Mouse (Mus musculus): ENCODE measurements around the gene Ptprk. TPM values are rescaled to one million over a fixed set of nuclear protein-coding genes. Genes with fewer than 3 reads are reported as not detected.
A peak's percentile ranks its signal among the peaks of the same experiment; 100 is the strongest.

The Ptprk gene
- polyA plus RNA-seq, 1 experiment from 2014 or later: 45.2 TPM

DNA sequence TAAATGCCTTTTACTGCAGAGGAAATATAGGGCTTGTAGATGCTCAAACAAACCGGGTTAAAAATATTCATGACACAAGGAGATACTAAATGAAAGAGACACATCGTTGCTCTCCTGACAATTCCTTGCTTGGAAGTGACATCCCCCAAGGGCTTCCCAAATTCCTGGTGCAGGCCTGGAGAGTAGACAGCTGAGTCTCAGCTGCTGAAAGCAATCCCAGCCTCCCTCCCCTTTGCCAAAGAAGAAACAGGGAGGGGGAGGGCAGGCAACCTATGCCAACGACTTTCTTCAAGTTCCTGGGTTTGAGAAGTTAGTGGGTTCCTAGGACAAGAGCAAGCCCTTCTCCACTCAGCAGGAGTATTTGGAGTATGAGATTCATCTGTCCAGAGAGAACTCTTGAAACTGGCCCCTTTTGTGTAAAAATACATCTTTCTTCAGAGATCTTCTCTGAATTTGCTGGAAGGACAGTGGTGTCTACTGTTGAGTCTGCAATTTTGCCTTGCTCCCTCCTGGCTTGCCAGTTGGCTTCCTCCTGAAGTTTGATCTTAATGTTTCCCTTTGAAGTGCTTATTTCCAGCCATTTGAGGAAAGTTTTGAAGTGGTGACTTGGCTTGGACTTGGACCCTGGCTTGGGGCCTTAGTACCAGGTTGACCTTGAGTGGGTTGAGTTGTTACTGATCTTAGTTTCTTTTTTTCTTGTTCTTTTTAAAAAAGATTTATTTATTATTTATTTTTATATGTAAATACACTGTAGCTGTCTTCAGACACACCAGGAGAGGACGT, 111.6 kb downstream of the Ptprk start:
- 59% methylated on average over 4 of the region's 4 CpGs for WGBS
- H3K36me3 ChIP-seq (ENCODE audit: control insufficient read depth, insufficient read depth, low read length): no peaks in the 10 kb centered on the region
- no peak overlapping the region for H3K4me3 ChIP-seq (replicated peaks; ENCODE audit: low read length)
- H3K9me3 ChIP-seq (replicated peaks; ENCODE audit: control insufficient read depth, low read length): no peaks in the 10 kb centered on the region
- no peaks in the 10 kb centered on the region for H3K27me3 ChIP-seq (ENCODE audit: control insufficient read depth, insufficient read depth, low read length)
- H3K4me2 ChIP-seq (ENCODE audit: low read depth, low read length): no peak overlapping the region
- H3K9ac ChIP-seq (ENCODE audit: low read length): no peak overlapping the region
- ATAC-seq (ENCODE audit: insufficient read depth, low FRiP score): no peak
- no peak overlapping the region for H3K27ac ChIP-seq (ENCODE audit: low read length)
- no peaks in the 10 kb centered on the region; the same call in 1 of the 2 replicates for H3K4me1 ChIP-seq (ENCODE audit: control insufficient read depth, insufficient read depth, low read length)

DNA sequence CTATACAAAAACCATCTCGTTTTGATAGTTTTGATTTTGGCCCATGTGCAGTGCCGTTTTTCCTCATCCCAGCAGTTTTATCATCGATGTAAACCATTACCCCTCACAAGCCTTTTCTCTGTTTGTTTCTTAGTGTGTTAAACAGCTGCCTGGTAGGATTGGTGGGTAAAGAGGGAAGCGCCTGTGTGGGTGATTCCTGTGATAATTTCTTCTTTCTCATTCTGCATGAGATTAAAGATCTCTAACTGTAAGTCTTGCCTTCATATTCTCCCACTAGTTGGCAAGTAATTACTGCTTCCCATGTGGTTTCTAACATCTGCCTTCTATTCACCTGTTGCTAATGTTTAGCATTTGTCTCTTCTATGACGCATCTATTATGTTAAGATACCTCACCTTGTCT, 116.8 kb downstream of the Ptprk start:
- Histone ChIP-seq H3K4me3 (replicated peaks; ENCODE audit: low read length) (no peak overlapping the region), H3K27me3 (ENCODE audit: control insufficient read depth, insufficient read depth, low read length) (no peaks in the 10 kb centered on the region), H3K27ac (ENCODE audit: low read length) (no peak overlapping the region), H3K4me2 (ENCODE audit: low read depth, low read length) (no peak overlapping the region), H3K9ac (ENCODE audit: low read length) (no peak overlapping the region), H3K4me1 (ENCODE audit: control insufficient read depth, insufficient read depth, low read length) (no peaks in the 10 kb centered on the region), H3K36me3 (ENCODE audit: control insufficient read depth, insufficient read depth, low read length) (no peaks in the 10 kb centered on the region), H3K9me3 (replicated peaks; ENCODE audit: control insufficient read depth, low read length) (no peaks in the 10 kb centered on the region)
- WGBS: 78% methylated on average over 5 of the region's 5 CpGs
- no peak for ATAC-seq (ENCODE audit: insufficient read depth, low FRiP score)

DNA sequence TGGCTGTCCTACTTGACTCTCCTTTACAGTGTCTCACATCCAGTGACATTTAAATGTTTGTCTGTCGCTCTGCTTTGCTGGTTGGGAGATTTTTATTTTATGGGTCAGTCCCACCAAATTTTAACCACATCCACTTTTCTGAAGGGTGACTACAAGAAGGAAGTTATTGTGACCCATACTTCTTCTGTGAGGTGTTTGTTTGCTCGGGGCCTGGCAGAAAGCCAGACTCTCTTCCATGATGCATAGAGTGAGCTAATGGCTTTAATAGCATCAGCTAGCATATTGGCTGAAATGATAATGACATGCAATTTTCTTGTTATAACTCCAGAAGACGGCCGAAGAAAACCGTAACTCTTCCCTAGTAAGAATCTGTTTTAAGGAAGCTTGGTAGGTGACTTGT, 119.0 kb downstream of the Ptprk start:
- Histone ChIP-seq H3K27ac (ENCODE audit: low read length) (no peak overlapping the region), H3K4me2 (ENCODE audit: low read depth, low read length) (no peak overlapping the region), H3K9ac (ENCODE audit: low read length) (no peak overlapping the region), H3K27me3 (ENCODE audit: control insufficient read depth, insufficient read depth, low read length) (no peaks in the 10 kb centered on the region), H3K36me3 (ENCODE audit: control insufficient read depth, insufficient read depth, low read length) (no peaks in the 10 kb centered on the region), H3K9me3 (replicated peaks; ENCODE audit: control insufficient read depth, low read length) (no peaks in the 10 kb centered on the region), H3K4me1 (ENCODE audit: control insufficient read depth, insufficient read depth, low read length) (no peaks in the 10 kb centered on the region), H3K4me3 (replicated peaks; ENCODE audit: low read length) (no peak overlapping the region)
- no peak for ATAC-seq (ENCODE audit: insufficient read depth, low FRiP score)
- WGBS: 74% methylated on average over 5 of the region's 5 CpGs

DNA sequence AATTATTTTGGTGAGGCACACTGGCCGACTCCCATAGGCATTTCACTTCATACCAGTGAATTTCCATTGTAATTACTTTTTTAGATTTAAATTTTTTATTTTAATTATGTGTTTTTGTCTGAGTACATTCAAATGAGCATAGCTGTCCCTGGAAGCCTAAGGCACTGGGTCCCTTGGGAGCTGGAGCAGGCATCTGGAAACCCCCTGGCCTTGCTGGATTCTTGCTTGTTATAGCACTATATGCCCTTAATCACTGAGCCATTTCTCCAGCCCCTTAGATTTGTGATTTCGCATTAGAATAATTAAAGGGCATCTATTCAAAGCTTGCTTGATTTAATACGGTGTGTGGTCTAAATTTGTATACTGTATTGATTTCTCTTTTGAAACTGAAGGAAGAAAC, 126.0 kb downstream of the Ptprk start:
- 86% methylated on average over 3 of the region's 3 CpGs for WGBS
- Histone ChIP-seq H3K4me3 (replicated peaks; ENCODE audit: low read length) (no peak overlapping the region), H3K4me1 (ENCODE audit: control insufficient read depth, insufficient read depth, low read length) (0 out of 2 replicates have a peak, but pooled peaks cover 2% of the 10 kb centered on the region), H3K4me2 (ENCODE audit: low read depth, low read length) (no peak overlapping the region), H3K27ac (ENCODE audit: low read length) (no peak overlapping the region), H3K9ac (ENCODE audit: low read length) (no peak overlapping the region), H3K27me3 (ENCODE audit: control insufficient read depth, insufficient read depth, low read length) (no peaks in the 10 kb centered on the region), H3K36me3 (ENCODE audit: control insufficient read depth, insufficient read depth, low read length) (no peaks in the 10 kb centered on the region), H3K9me3 (replicated peaks; ENCODE audit: control insufficient read depth, low read length) (no peaks in the 10 kb centered on the region)
- ATAC-seq (ENCODE audit: insufficient read depth, low FRiP score): no peak

DNA sequence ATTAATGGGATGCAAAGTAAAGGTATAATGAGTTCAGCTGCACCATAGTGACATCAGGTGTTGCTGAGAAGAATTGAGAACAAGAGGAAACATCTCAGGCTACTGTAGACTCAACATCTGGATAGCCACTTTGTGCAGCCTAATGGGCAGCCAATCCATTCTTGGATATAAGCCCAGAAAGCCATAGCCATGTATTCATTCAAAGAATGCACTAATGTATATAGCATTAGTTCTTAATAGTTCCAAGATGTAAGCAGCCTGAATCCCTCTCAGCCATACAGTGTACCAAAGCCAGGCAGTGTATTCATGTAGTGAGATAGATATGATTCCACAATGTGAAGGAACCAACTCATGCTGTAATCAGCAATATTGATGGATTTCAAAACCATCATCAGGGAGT, 134.8 kb downstream of the Ptprk start:
- ATAC-seq (ENCODE audit: insufficient read depth, low FRiP score): 0 out of 2 replicates have a peak, but pooled peaks have one; percentile 64
- H3K27me3 ChIP-seq (ENCODE audit: control insufficient read depth, insufficient read depth, low read length): no peaks in the 10 kb centered on the region
- no peak overlapping the region for H3K9ac ChIP-seq (ENCODE audit: low read length)
- H3K4me2 ChIP-seq (ENCODE audit: low read depth, low read length): no peak overlapping the region
- H3K4me3 ChIP-seq (replicated peaks; ENCODE audit: low read length): no peak overlapping the region
- no peaks in the 10 kb centered on the region for H3K36me3 ChIP-seq (ENCODE audit: control insufficient read depth, insufficient read depth, low read length)
- H3K27ac ChIP-seq (ENCODE audit: low read length): no peak overlapping the region
- no peaks in the 10 kb centered on the region for H3K9me3 ChIP-seq (replicated peaks; ENCODE audit: control insufficient read depth, low read length)
- peaks cover 11% of the 10 kb centered on the region for H3K4me1 ChIP-seq (ENCODE audit: control insufficient read depth, insufficient read depth, low read length)

DNA sequence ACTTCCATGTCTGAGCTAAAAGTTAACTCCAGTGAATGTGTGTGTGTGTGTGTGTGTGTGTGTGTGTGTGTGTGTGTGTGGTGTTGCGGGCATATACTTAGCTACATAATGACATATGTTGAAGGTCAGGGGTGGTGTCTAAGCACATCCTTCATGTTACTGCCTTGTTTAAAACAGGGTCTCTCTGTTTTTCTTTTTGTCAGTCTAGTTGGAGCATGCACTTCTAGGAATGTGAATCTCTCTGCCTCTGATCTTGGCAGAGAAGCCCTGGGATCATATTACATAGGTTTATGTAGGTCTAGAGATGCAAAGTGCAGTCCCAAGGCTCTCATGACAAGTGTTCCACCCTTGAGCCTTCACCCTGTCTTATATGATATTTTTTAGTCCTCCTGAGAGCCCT, 137.5 kb downstream of the Ptprk start:
- ATAC-seq (ENCODE audit: insufficient read depth, low FRiP score): no peak
- Histone ChIP-seq H3K27ac (ENCODE audit: low read length) (no peak overlapping the region), H3K27me3 (ENCODE audit: control insufficient read depth, insufficient read depth, low read length) (no peaks in the 10 kb centered on the region), H3K4me3 (replicated peaks; ENCODE audit: low read length) (no peak overlapping the region), H3K9ac (ENCODE audit: low read length) (no peak overlapping the region), H3K4me2 (ENCODE audit: low read depth, low read length) (no peak overlapping the region), H3K36me3 (ENCODE audit: control insufficient read depth, insufficient read depth, low read length) (no peaks in the 10 kb centered on the region), H3K9me3 (replicated peaks; ENCODE audit: control insufficient read depth, low read length) (no peaks in the 10 kb centered on the region), H3K4me1 (ENCODE audit: control insufficient read depth, insufficient read depth, low read length) (peaks cover 11% of the 10 kb centered on the region)
- WGBS: 40% methylated on average over 1 of the region's 1 CpGs

DNA sequence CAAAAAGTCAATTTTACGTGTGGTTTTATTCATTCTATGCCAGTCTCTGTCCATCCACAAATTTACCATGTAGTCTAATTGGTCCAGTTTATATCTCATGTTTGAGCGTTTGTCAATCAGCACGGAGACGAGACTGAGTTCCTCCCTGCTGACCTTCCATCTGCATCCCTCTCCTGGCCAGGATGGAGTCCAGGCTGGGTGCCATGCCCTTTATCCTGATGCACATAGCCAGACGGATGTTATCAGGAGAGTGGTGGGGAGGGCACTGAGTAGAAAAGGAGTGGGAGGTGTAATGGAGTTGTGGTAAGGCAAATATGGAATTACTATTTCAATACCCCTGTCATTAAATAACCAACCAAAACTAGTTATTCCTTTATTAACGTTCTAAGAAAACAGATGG, 140.5 kb downstream of the Ptprk start:
- H3K4me1 ChIP-seq (ENCODE audit: control insufficient read depth, insufficient read depth, low read length): peaks cover 7% of the 10 kb centered on the region; the same call in 1 of the 2 replicates
- no peaks in the 10 kb centered on the region for H3K36me3 ChIP-seq (ENCODE audit: control insufficient read depth, insufficient read depth, low read length)
- H3K27ac ChIP-seq (ENCODE audit: low read length): no peak overlapping the region
- no peak for ATAC-seq (ENCODE audit: insufficient read depth, low FRiP score)
- no peak overlapping the region for H3K4me2 ChIP-seq (ENCODE audit: low read depth, low read length)
- H3K27me3 ChIP-seq (ENCODE audit: control insufficient read depth, insufficient read depth, low read length): no peaks in the 10 kb centered on the region
- no peak overlapping the region for H3K4me3 ChIP-seq (replicated peaks; ENCODE audit: low read length)
- WGBS: 68% methylated on average over 6 of the region's 6 CpGs
- H3K9me3 ChIP-seq (replicated peaks; ENCODE audit: control insufficient read depth, low read length): no peaks in the 10 kb centered on the region
- no peak overlapping the region for H3K9ac ChIP-seq (ENCODE audit: low read length)

DNA sequence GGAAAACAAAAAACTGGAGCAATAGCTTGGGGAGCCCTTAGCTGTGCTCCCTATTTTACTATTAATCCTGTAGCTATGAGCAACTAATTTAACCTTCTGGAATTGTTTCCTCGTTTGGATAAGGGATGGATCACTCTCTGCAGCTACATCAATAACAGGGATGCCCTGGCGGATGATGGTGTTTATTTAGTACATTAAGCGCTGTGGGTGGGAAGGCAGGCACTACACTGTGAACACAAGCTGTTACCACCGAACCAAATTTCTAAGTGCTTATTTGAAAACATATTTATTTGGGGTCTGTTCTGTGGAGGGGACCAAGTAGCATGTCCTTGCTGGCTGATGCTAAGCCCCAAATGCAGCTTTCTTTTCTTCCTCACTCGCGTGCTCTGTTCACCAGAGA, 149.0 kb downstream of the Ptprk start:
- no peak overlapping the region for H3K27ac ChIP-seq (ENCODE audit: low read length)
- H3K4me1 ChIP-seq (ENCODE audit: control insufficient read depth, insufficient read depth, low read length): peaks cover 11% of the 10 kb centered on the region
- no peak for ATAC-seq (ENCODE audit: insufficient read depth, low FRiP score)
- 63% methylated on average over 6 of the region's 6 CpGs for WGBS
- H3K9me3 ChIP-seq (replicated peaks; ENCODE audit: control insufficient read depth, low read length): no peaks in the 10 kb centered on the region
- no peaks in the 10 kb centered on the region for H3K27me3 ChIP-seq (ENCODE audit: control insufficient read depth, insufficient read depth, low read length)
- H3K4me2 ChIP-seq (ENCODE audit: low read depth, low read length): no peak overlapping the region
- no peaks in the 10 kb centered on the region for H3K36me3 ChIP-seq (ENCODE audit: control insufficient read depth, insufficient read depth, low read length)
- H3K9ac ChIP-seq (ENCODE audit: low read length): no peak overlapping the region
- H3K4me3 ChIP-seq (replicated peaks; ENCODE audit: low read length): no peak overlapping the region

DNA sequence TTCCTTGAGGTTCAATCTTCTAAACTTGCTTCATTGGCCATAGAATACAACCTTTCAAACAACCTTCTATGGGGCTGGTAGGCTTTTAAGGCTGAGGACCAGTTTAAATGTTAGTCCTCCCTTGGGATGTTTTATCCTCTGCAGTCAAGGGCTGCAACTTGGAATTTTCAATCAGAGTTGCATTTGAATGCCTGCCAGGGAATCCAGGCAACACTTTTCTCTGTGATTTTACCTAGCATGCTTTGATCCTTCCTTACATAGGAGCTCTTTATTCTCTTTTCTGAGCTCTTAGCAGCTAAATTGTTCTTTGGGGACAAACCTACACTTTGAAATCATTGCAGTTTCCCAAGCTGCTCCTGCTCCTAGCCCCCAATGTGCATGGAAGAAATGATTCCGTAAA, 149.8 kb downstream of the Ptprk start:
- H3K27ac ChIP-seq (ENCODE audit: low read length): no peak overlapping the region
- WGBS: 79% methylated on average over 1 of the region's 1 CpGs
- no peaks in the 10 kb centered on the region for H3K36me3 ChIP-seq (ENCODE audit: control insufficient read depth, insufficient read depth, low read length)
- no peaks in the 10 kb centered on the region for H3K27me3 ChIP-seq (ENCODE audit: control insufficient read depth, insufficient read depth, low read length)
- H3K9ac ChIP-seq (ENCODE audit: low read length): no peak overlapping the region
- no peak overlapping the region for H3K4me3 ChIP-seq (replicated peaks; ENCODE audit: low read length)
- H3K4me1 ChIP-seq (ENCODE audit: control insufficient read depth, insufficient read depth, low read length): peaks cover 11% of the 10 kb centered on the region
- H3K9me3 ChIP-seq (replicated peaks; ENCODE audit: control insufficient read depth, low read length): no peaks in the 10 kb centered on the region
- no peak for ATAC-seq (ENCODE audit: insufficient read depth, low FRiP score)
- H3K4me2 ChIP-seq (ENCODE audit: low read depth, low read length): no peak overlapping the region
